Mouse (Mus musculus): ENCODE data around the gene Tmigd1.
A peak's percentile ranks its signal among the peaks of the same experiment; 100 is the strongest.

Tmigd1 gene

GRCm38 (mm10) chr11:76901579-76902361 lies at the start of gene Tmigd1:
Gene Tmigd1, plus strand, starts transcription at chr11:76902159.
- DNase-seq = no peak

- DNase-seq = no peak
Measured at GRCm38 (mm10) chr11:76854475-76855341, 47.3 kb upstream of the Tmigd1 start.

- no peak for DNase-seq
Measured at GRCm38 (mm10) chr11:76856601-76857000, 45.4 kb upstream of the Tmigd1 start.

GRCm38 (mm10) chr11:76857111-76857510 lies 44.8 kb upstream of the Tmigd1 start:
- peak; percentile 25 to 48 for DNase-seq

- no peak for DNase-seq
Measured at GRCm38 (mm10) chr11:76858781-76859180, 43.2 kb upstream of the Tmigd1 start.

GRCm38 (mm10) chr11:76859261-76859660 lies 42.7 kb upstream of the Tmigd1 start:
- no peak for DNase-seq

- peak; percentile 52 to 56 for DNase-seq
Measured at GRCm38 (mm10) chr11:76861185-76861584, 40.8 kb upstream of the Tmigd1 start.

- DNase-seq = no peak
Measured at GRCm38 (mm10) chr11:76872556-76873234, 29.3 kb upstream of the Tmigd1 start.

- no peak for DNase-seq
Measured at GRCm38 (mm10) chr11:76873865-76874264, 28.1 kb upstream of the Tmigd1 start.

GRCm38 (mm10) chr11:76874766-76875165 lies 27.2 kb upstream of the Tmigd1 start:
- no peak for DNase-seq

GRCm38 (mm10) chr11:76879816-76880215 lies 22.1 kb upstream of the Tmigd1 start:
- DNase-seq = no peak

- no peak for DNase-seq
Measured at GRCm38 (mm10) chr11:76884451-76884850, 17.5 kb upstream of the Tmigd1 start.

GRCm38 (mm10) chr11:76889339-76890164 lies 12.4 kb upstream of the Tmigd1 start:
- no peak for DNase-seq

GRCm38 (mm10) chr11:76891171-76891570 lies 10.8 kb upstream of the Tmigd1 start:
- no peak for DNase-seq

- DNase-seq = no peak
Measured at GRCm38 (mm10) chr11:76891738-76892349, 10.1 kb upstream of the Tmigd1 start.

- no peak for DNase-seq
Measured at GRCm38 (mm10) chr11:76892972-76893371, 9.0 kb upstream of the Tmigd1 start.

- no peak for DNase-seq
Measured at GRCm38 (mm10) chr11:76893570-76893969, 8.4 kb upstream of the Tmigd1 start.

GRCm38 (mm10) chr11:76894240-76894639 lies 7.7 kb upstream of the Tmigd1 start:
- peak; percentile 72 to 75 for DNase-seq

- DNase-seq = no peak
Measured at GRCm38 (mm10) chr11:76896360-76896759, 5.6 kb upstream of the Tmigd1 start.

- DNase-seq = no peak
Measured at GRCm38 (mm10) chr11:76897126-76897525, 4.8 kb upstream of the Tmigd1 start.

- no peak for DNase-seq
Measured at GRCm38 (mm10) chr11:76897871-76898270, 4.1 kb upstream of the Tmigd1 start.

- DNase-seq = no peak
Measured at GRCm38 (mm10) chr11:76898751-76899150, 3.2 kb upstream of the Tmigd1 start.

Data from cerebellum, postnatal 36 days (tissue).